8 mouse cellular contexts compared by ENCODE assay signal in genomic region chr5:121848743-121849142, GRCm38 (mm10). TPM values are rescaled to one million over a fixed set of nuclear protein-coding genes. Genes with fewer than 3 reads are reported as not detected.
A peak's percentile ranks its signal among the peaks of the same experiment; 100 is the strongest.
DNase-seq lines count a peak whose midpoint lies in the region; ATAC-seq and TF ChIP-seq lines count a peak whose summit lies in the region.

Gene Pheta1, plus strand, starts transcription at chr5:121848984.

- peak within 1 kb of the TSS; percentile 88 for H3K4me3 ChIP-seq in embryonic facial prominence, embryonic 13.5 days
- H3K4me3 ChIP-seq in kidney, adult 2 months (ENCODE audit: insufficient read depth, low read depth, low read length) = peak within 1 kb of the TSS; percentile 91
- peak within 1 kb of the TSS; percentile 74 for H3K4me3 ChIP-seq in limb, embryonic 11.5 days (ENCODE audit: low read depth, low read length)
- peak within 1 kb of the TSS; percentile 89 for H3K4me3 ChIP-seq in midbrain, embryonic 13.5 days (replicated peaks)
- peak within 1 kb of the TSS; percentile 95 for H3K4me3 ChIP-seq in small intestine, adult 2 months (ENCODE audit: low read depth, low read length)

- WGBS in embryonic facial prominence, embryonic 13.5 days = 1% methylated on average over 42 of the region's 42 CpGs
- under 1% methylated on average over 42 of the region's 42 CpGs for WGBS in kidney, adult 2 months
- WGBS in limb, embryonic 11.5 days = 0% methylated on average over 41 of the region's 42 CpGs
- WGBS in midbrain, embryonic 13.5 days = under 1% methylated on average over 36 of the region's 42 CpGs
- WGBS in small intestine, adult 2 months = under 1% methylated on average over 42 of the region's 42 CpGs

- peak; percentile 78 for ATAC-seq in embryonic facial prominence, embryonic 13.5 days (ENCODE audit: insufficient number of reproducible peaks, insufficient read depth, low FRiP score, low TSS enrichment, low read depth)
- peak; percentile 89 for ATAC-seq in limb, embryonic 11.5 days (ENCODE audit: insufficient number of reproducible peaks, low FRiP score, low TSS enrichment, low read depth)
- ATAC-seq in midbrain, embryonic 13.5 days = peak; percentile 90

- peaks cover 18% of the 10 kb centered on the region for H3K27me3 ChIP-seq in embryonic facial prominence, embryonic 13.5 days
- no peaks in the 10 kb centered on the region for H3K27me3 ChIP-seq in kidney, adult 2 months (replicated peaks; ENCODE audit: control insufficient read depth, insufficient read depth, low read length)
- peaks cover 5% of the 10 kb centered on the region; the same call in 1 of the 2 replicates for H3K27me3 ChIP-seq in limb, embryonic 11.5 days (ENCODE audit: control insufficient read depth, insufficient read depth, low read length)
- peaks cover 20% of the 10 kb centered on the region for H3K27me3 ChIP-seq in midbrain, embryonic 13.5 days
- no peaks in the 10 kb centered on the region for H3K27me3 ChIP-seq in small intestine, adult 2 months (ENCODE audit: control insufficient read depth, insufficient read depth, low read length)

- TF ChIP-seq POLR2A in kidney, adult 2 months (IDR thresholded peaks at IDR 0.05; ENCODE audit: low read depth, low read length) = no peak
- peak; percentile 89 for TF ChIP-seq POLR2A in small intestine, adult 2 months (IDR thresholded peaks at IDR 0.05; ENCODE audit: low read depth, low read length)

- peaks cover 32% of the 10 kb centered on the region for H3K4me1 ChIP-seq in embryonic facial prominence, embryonic 13.5 days
- peaks cover 10% of the 10 kb centered on the region; the same call in 1 of the 2 replicates for H3K4me1 ChIP-seq in kidney, adult 2 months (ENCODE audit: control insufficient read depth, insufficient read depth, low read length)
- peaks cover 17% of the 10 kb centered on the region for H3K4me1 ChIP-seq in limb, embryonic 11.5 days (ENCODE audit: control insufficient read depth, insufficient read depth, low read length)
- peaks cover 38% of the 10 kb centered on the region for H3K4me1 ChIP-seq in midbrain, embryonic 13.5 days (replicated peaks)
- peaks cover 23% of the 10 kb centered on the region for H3K4me1 ChIP-seq in small intestine, adult 2 months (ENCODE audit: control insufficient read depth, insufficient read depth, insufficient read length, low read length)

- TF ChIP-seq CTCF in kidney, adult 2 months (conservative IDR thresholded peaks at IDR 0.05; ENCODE audit: insufficient read depth, insufficient read length, low read depth, low read length) = no peak
- no peak for TF ChIP-seq CTCF in small intestine, adult 2 months (IDR thresholded peaks at IDR 0.05; ENCODE audit: extremely low read depth, insufficient read length, insufficient replicate concordance, low read depth, low read length)

- DNase-seq in 3T3-L1 (ENCODE audit: low read depth, low spot score) = peak; percentile 89
- DNase-seq in adrenal gland, postnatal 4 days (ENCODE audit: low spot score in 2 of 2) = peak; percentile 83 to 88
- peak; percentile 95 to 97 for DNase-seq in heart, adult 18-20 months
- peak; percentile 96 for DNase-seq in kidney, adult 2 months
- DNase-seq in limb, embryonic 11.5 days (ENCODE audit: low spot score) = peak; percentile 95

- H3K4me2 ChIP-seq in embryonic facial prominence, embryonic 13.5 days = peak within 1 kb of the TSS; percentile 81
- H3K4me2 ChIP-seq in limb, embryonic 11.5 days (ENCODE audit: low read depth, severe bottlenecking) = peak within 1 kb of the TSS; percentile 74
- H3K4me2 ChIP-seq in midbrain, embryonic 13.5 days (replicated peaks) = peak within 1 kb of the TSS; percentile 80

- no peaks in the 10 kb centered on the region for H3K9me3 ChIP-seq in embryonic facial prominence, embryonic 13.5 days
- no peaks in the 10 kb centered on the region for H3K9me3 ChIP-seq in limb, embryonic 11.5 days (ENCODE audit: control insufficient read depth, low read length)
- no peaks in the 10 kb centered on the region for H3K9me3 ChIP-seq in midbrain, embryonic 13.5 days

- peak within 1 kb of the TSS; percentile 89 for H3K9ac ChIP-seq in embryonic facial prominence, embryonic 13.5 days
- H3K9ac ChIP-seq in limb, embryonic 11.5 days (ENCODE audit: low read length) = peak within 1 kb of the TSS; percentile 92
- peak within 1 kb of the TSS; percentile 91 for H3K9ac ChIP-seq in midbrain, embryonic 13.5 days (replicated peaks)

- peak within 1 kb of the TSS; percentile 83 for H3K27ac ChIP-seq in embryonic facial prominence, embryonic 13.5 days
- peak within 1 kb of the TSS; percentile 79 for H3K27ac ChIP-seq in kidney, adult 2 months (ENCODE audit: insufficient read depth, low read depth, low read length)
- peak within 1 kb of the TSS; percentile 64 for H3K27ac ChIP-seq in limb, embryonic 11.5 days (replicated peaks; ENCODE audit: low read depth, low read length)
- H3K27ac ChIP-seq in midbrain, embryonic 13.5 days = peak within 1 kb of the TSS; percentile 69
- H3K27ac ChIP-seq in small intestine, adult 2 months (ENCODE audit: insufficient read depth, low read depth, low read length) = peak within 1 kb of the TSS; percentile 82

- H3K36me3 ChIP-seq in embryonic facial prominence, embryonic 13.5 days = peaks cover 30% of the 10 kb centered on the region
- H3K36me3 ChIP-seq in kidney, adult 2 months (ENCODE audit: control insufficient read depth, insufficient read depth, low read length) = no peaks in the 10 kb centered on the region; the same call in 1 of the 2 replicates
- peaks cover 17% of the 10 kb centered on the region for H3K36me3 ChIP-seq in limb, embryonic 11.5 days (ENCODE audit: control insufficient read depth, insufficient read depth, low read length)
- H3K36me3 ChIP-seq in midbrain, embryonic 13.5 days = peaks cover 27% of the 10 kb centered on the region
- H3K36me3 ChIP-seq in small intestine, adult 2 months (ENCODE audit: control insufficient read depth, insufficient read depth, low read length) = peaks cover 28% of the 10 kb centered on the region

RNA-seq across cellular contexts. Expression of gene Pheta1, which starts in this region (rescaled TPM):
- total RNA-seq in adrenal gland, postnatal 4 days (2021) = 10 to 100 TPM; 12.8 to 13.6 TPM
- polyA plus RNA-seq in embryonic facial prominence, embryonic 13.5 days (2015; fragmentation: Nextera tagmentation; extraction: Ambion mirVana) = 36.2 and 41.1 TPM in 2 replicates
- total RNA-seq in heart, adult 18-20 months (2021) = 1 to 10 TPM; 6.4 to 8.3 TPM
- polyA plus RNA-seq in kidney, adult 2 months (2012; rRNA removed) = 19.1 and 23.4 TPM in 2 replicates
- polyA plus RNA-seq in limb, embryonic 11.5 days (2014; fragmentation: Nextera tagmentation; extraction: Ambion mirVana) = 35.3 and 36.8 TPM in 2 replicates
- polyA plus RNA-seq in midbrain, embryonic 13.5 days (2015; fragmentation: Nextera tagmentation; extraction: Ambion mirVana) = 52.3 and 56.8 TPM in 2 replicates
- polyA plus RNA-seq in small intestine, adult 2 months (2012; rRNA removed) = 98.0 and 283 TPM in 2 replicates

Comparison
In these comparisons a context has a peak if more than half of its experiments do, and no peak if none do; other contexts are left out.
1. Peak in every context shown above with its lines: DNase-seq, ATAC-seq, H3K4me3 ChIP-seq and H3K27ac ChIP-seq.